Mouse (Mus musculus) monocyte, adult 5-6 weeks (primary cell): ENCODE measurements around the gene Ppm1m. TPM values are rescaled to one million over a fixed set of nuclear protein-coding genes. Genes with fewer than 3 reads are reported as not detected.

ENCODE experiments used
- ATAC-seq: fragments of 153-309, 156-312 bp; replicated peaks from 2 replicates; pipeline ENCODE4 v1.8.0; 2017; ENCODE audit warnings: mild to moderate bottlenecking; ENCODE audit not compliant: low TSS enrichment, insufficient number of reproducible peaks, severe bottlenecking, poor library complexity, low FRiP score
- total RNA-seq: library from RNA; stranded (forward); fragments of 200-1000, 200-491, 200-594 nt; gene quantifications from 3 replicates; pipeline ENCODE4 v1.2.3, GENCODE M21; 2017

Ppm1m gene
- 30.2 to 33.6 TPM (median 31.1 TPM) in 3 replicates for total RNA-seq

DNA sequence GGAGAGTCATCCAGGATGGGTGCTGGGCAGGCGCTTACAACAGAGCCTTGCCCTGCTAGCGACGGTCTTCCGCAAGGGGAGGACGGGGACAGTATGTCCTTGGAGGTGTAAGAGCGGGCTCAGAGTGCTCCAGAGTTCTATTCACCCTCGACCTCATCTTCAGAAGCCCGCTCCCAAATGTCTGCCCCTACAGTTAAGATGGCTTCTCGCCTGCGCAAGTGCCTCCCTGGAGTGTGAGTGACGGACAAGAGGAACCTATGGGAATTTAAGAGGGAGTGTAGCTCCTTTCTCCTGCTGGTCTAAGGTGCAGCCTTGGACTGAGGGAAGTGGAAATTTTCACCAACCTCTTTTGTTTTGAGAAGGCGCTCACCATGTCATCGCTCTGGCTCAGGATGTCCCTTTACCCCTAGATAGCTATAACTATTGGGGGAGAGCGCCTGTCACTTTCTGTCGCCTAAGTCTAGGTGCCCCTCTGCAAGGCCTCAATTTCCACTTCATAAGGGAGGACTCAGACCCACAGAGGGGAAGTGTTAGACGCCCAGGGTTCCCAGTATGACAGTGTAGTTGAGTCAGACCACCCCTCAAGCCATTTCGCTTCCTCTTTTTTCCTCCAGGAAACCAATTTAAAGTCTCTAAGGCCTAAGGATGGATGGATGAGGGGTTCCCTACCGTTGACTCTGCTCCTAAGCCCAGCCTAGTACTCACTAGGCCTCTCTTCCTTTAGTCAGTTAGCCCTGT, at the start of gene Ppm1m:
Gene Ppm1m, minus strand, starts transcription at position 212 of the 738 bp plus-strand sequence.
- no peak for ATAC-seq

GRCm38 (mm10) chr9:106242813-106243488, 43.4 kb upstream of the Ppm1m start:
- ATAC-seq = peak; percentile 47

DNA sequence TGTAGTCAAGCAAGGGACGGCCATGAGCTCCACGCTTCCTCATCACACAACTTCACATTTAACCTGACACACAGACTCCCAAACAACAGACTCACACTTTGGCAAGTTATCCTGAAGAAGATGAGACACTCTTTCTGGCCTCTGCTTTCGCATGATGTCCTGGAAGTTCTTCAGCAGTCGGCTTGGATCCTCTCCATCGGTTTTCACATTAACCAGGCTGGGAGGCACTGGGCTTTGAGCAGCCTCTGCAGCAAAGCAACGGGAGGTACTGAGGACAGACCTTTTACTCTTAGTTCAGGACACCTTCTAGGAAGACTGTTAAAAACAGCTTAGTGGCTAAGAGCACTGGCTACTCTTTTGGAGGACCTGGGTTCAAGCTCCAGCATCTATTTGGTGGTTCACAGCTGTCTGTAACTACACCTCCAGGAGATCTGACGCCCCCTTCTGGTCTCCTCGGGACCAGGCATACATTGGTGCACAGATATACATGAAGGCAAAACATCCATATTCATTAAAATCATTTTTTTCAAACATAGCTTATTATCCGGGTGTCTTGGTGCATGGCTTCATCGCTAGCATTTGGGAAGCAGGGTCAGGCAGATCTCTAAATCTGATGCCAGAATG, 42.1 kb upstream of the Ppm1m start:
- ATAC-seq = no peak

- ATAC-seq = no peak
These were observed 38.3 kb upstream of the Ppm1m start for GRCm38 (mm10) chr9:106237878-106238277.

DNA sequence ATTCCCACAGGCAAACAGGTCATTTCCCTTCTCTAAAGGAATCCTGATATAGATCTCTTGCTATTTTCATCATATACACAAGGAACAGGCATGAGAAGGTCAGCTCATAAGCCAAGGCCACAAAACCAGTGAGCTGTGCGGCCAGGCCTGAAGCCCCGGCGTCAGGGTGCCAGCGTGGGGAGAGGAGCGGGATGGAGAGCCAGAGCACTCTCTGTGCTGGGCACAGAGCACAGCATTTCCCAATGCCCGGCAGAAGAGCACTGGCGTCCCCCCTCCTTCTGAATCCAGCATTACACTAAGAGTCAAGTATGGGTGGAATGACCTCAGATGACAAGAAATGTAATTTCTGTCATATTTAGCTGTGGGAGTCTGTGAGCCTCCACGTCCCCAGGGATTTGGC, 37.9 kb upstream of the Ppm1m start:
- ATAC-seq = no peak

DNA sequence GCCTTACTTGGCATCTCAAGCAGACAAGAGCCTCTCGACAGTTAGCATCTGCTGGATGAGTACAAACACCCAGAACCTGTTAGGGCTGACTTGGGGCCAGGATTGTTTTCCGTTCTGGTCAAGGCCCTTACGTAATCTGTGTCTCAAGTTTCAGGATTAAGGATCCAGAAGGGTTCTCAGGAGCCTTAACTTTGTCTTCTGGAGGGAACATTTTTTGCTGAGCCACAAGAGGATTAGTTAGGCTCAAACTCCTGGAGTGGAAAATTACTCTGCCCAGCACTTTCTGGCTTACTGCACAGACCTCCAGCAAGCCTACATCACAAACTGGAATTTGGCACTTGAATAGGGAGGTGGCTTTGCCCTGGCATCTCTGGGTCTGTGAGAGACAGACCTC, 37.3 kb upstream of the Ppm1m start:
- no peak for ATAC-seq

DNA sequence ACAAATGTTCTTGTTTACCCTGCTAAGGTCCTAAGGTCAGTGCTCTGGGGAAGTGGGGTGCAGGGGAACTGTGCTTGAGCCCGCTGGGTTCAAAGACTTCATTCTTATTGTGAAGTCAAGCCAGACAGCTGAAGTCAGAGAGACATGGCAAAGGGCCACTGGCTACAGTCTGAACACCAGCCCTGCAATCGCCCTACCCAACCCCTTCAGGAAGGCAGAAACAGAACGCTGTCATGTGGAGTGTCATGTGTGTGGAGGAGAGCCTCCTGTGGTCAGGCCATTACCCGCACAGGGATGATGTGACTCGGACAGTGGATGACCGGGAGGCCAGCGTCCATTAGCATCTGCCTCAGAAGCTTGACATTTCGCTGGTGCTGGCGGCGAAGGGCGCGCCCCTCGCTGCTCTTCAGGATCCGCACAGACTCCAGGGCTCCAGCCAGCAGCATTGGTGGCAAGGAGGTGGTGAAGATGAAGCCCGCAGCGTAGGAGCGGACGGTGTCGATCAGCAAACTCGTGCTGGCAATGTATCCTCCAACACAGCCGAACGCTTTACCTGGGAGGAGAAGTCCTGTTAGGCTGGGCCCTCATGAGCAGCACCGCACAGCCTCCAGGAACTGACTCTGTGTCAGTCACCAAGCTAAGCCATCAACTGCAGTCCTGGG, 36.7 kb upstream of the Ppm1m start:
- no peak for ATAC-seq

- ATAC-seq = no peak
These were observed 35.8 kb upstream of the Ppm1m start for GRCm38 (mm10) chr9:106235194-106235830.

DNA sequence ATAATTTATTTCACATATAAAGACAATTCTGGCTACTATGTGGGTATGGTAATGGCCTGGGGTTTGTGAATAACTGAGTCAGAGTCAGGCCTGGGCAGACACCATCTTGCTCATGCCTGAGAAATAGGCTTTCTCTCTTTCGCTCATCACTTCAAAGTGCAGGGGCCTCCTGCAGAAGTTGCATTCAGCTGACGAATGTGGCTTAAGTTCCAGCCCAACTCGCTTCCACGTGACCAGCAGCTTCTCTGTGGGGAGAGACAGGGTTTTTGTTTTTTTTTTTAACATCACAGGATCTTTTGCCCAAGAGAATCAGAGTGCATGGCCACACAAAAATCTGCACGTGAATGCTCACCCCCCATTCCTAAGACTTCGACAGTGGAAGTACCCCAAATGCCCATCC, 34.4 kb upstream of the Ppm1m start:
- no peak for ATAC-seq

DNA sequence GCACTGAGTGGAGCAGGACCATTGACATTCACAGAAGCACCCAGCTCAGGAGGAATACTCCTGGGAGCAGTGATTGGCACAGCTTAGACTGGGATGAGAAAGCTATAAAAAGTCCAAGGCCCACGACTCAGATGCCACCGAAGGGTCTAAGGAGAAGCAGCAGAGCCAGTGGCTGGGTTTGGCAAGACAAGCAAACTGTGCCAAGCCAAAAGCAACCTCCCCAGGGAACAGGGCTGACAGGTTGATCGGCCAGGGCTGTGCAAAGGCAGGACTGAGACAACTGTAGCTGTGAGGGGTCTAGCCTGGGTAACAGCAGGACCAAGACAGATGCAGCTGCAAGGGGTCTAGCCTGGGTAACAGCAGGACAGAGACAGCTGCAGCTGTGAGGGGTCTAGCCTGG, 33.4 kb upstream of the Ppm1m start:
- ATAC-seq = no peak

DNA sequence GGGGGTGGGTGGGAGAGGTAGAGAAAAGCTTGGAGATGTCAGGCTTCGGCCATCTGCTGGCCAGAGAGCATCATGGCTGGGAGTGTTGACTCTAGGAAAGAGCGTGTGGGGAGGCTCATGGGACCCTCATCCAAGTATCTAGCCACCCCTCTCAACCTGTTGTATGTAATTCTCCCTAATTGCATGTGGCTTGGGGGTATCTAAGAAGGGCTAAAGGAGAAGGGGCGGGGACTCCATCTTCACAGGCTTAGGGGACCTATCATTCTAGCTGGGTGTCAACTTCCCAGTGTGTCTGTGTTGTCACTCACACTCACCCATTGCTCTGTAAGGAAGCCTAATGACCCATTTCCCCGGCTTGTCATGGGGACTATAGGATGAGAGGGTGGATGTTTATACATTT, 32.3 kb upstream of the Ppm1m start:
- ATAC-seq = no peak

- ATAC-seq = no peak
These were observed 31.7 kb upstream of the Ppm1m start for GRCm38 (mm10) chr9:106231220-106231619.

- ATAC-seq = no peak
These were observed 31.2 kb upstream of the Ppm1m start for GRCm38 (mm10) chr9:106230734-106231106.

GRCm38 (mm10) chr9:106230051-106230733, 30.6 kb upstream of the Ppm1m start:
- ATAC-seq = peak; percentile 67

DNA sequence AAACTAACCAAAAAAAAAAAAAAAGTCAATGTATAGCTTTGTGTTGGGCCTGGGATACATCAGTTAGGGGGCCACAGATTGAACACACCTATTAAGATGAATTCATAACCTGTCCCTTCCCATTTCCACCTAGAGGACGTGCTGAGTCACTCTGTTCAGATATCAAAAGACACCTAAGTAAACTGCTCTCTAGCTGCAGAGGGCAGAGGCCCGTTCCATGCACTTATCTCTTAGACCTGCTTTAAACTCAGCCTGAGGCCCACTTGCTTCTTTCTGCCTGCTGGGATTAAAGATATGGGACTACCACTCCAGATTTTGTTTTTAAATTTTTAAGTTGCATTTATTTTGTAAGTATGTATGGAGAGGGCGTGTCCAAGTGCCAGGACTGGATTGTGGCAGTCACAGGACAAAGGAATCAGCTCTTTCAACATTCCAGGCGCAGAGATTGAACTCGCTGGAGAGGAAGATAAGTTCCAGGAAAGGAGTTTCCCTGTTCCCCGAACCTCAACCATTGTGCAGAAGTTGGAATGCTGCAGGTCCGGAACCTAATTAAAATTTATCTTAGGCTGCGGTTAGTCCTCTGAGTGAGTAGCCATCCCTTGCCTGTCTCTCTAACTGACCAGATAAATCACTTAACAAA, 28.4 kb upstream of the Ppm1m start:
- ATAC-seq = no peak

DNA sequence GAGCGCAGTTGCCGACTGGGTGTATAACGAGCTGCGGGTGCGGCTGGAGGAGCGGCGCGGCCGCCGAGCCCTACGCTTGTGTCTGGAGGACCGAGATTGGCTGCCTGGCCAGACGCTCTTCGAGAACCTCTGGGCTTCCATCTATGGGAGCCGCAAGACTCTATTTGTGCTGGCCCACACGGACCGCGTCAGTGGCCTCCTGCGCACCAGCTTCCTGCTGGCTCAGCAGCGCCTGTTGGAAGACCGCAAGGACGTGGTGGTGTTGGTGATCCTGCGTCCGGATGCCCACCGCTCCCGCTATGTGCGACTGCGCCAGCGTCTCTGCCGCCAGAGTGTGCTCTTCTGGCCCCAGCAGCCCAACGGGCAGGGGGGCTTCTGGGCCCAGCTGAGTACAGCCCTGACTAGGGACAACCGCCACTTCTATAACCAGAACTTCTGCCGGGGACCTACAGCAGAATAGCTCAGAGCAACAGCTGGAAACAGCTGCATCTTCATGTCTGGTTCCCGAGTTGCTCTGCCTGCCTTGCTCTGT, 26.7 kb upstream of the Ppm1m start:
- ATAC-seq = no peak

DNA sequence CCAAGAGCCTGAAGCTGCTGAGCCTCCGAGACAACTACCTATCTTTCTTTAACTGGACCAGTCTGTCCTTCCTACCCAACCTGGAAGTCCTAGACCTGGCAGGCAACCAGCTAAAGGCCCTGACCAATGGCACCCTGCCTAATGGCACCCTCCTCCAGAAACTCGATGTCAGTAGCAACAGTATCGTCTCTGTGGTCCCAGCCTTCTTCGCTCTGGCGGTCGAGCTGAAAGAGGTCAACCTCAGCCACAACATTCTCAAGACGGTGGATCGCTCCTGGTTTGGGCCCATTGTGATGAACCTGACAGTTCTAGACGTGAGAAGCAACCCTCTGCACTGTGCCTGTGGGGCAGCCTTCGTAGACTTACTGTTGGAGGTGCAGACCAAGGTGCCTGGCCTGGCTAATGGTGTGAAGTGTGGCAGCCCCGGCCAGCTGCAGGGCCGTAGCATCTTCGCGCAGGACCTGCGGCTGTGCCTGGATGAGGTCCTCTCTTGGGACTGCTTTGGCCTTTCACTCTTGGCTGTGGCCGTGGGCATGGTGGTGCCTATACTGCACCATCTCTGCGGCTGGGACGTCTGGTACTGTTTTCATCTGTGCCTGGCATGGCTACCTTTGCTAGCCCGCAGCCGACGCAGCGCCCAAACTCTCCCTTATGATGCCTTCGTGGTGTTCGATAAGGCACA, 26.1 kb upstream of the Ppm1m start:
- no peak for ATAC-seq
